Mouse (Mus musculus): ENCODE measurements at regions not wholly inside any gene's neighbourhood (a gene's known extent, or its start where the extent isn't known, plus 50 kb on each side); places are given as distances from the start of the nearest gene placed in this dataset.

GRCm38 (mm10) chr9:87510683-87511082 lies 220.4 kb downstream of the Tbx18 start:
- no peaks in the 10 kb centered on the region for H3K36me3 ChIP-seq (ENCODE audit: control insufficient read depth, insufficient read depth, low read length)
- no peaks in the 10 kb centered on the region for H3K9me3 ChIP-seq (ENCODE audit: control insufficient read depth, low read length)
- no peak overlapping the region for H3K9ac ChIP-seq (ENCODE audit: low read length)
- H3K4me3 ChIP-seq (ENCODE audit: low read length): no peak overlapping the region
- H3K4me1 ChIP-seq (replicated peaks; ENCODE audit: control insufficient read depth, insufficient read depth, low read length): no peaks in the 10 kb centered on the region
- 68% methylated on average over 4 of the region's 4 CpGs for WGBS
- ATAC-seq (ENCODE audit: low read depth): no peak
- H3K4me2 ChIP-seq (ENCODE audit: low read depth, low read length): no peak overlapping the region
- no peaks in the 10 kb centered on the region for H3K27me3 ChIP-seq (ENCODE audit: control insufficient read depth, insufficient read depth, low read depth, low read length)
- no peak overlapping the region for H3K27ac ChIP-seq (ENCODE audit: low read length)

- no peaks in the 10 kb centered on the region for H3K36me3 ChIP-seq (ENCODE audit: control insufficient read depth, insufficient read depth, low read length)
- no peaks in the 10 kb centered on the region for H3K27me3 ChIP-seq (ENCODE audit: control insufficient read depth, insufficient read depth, low read depth, low read length)
- ATAC-seq (ENCODE audit: low read depth): peak; percentile 70; the same call in 1 of the 2 replicates
- H3K4me3 ChIP-seq (ENCODE audit: low read length): no peak overlapping the region
- no peak overlapping the region for H3K4me2 ChIP-seq (ENCODE audit: low read depth, low read length)
- H3K9me3 ChIP-seq (ENCODE audit: control insufficient read depth, low read length): no peaks in the 10 kb centered on the region
- peaks cover 8% of the 10 kb centered on the region; the same call in 1 of the 2 replicates for H3K4me1 ChIP-seq (replicated peaks; ENCODE audit: control insufficient read depth, insufficient read depth, low read length)
- WGBS: 32% methylated on average over 10 of the region's 10 CpGs
- no peak overlapping the region for H3K27ac ChIP-seq (ENCODE audit: low read length)
- no peak overlapping the region for H3K9ac ChIP-seq (ENCODE audit: low read length)
Observed at GRCm38 (mm10) chr9:87504673-87505385, 226.2 kb downstream of the Tbx18 start.

- no peaks in the 10 kb centered on the region for H3K36me3 ChIP-seq (ENCODE audit: control insufficient read depth, insufficient read depth, low read length)
- 66% methylated on average over 3 of the region's 3 CpGs for WGBS
- no peak overlapping the region for H3K27ac ChIP-seq (ENCODE audit: low read length)
- no peaks in the 10 kb centered on the region for H3K9me3 ChIP-seq (ENCODE audit: control insufficient read depth, low read length)
- no peaks in the 10 kb centered on the region for H3K4me1 ChIP-seq (replicated peaks; ENCODE audit: control insufficient read depth, insufficient read depth, low read length)
- H3K4me2 ChIP-seq (ENCODE audit: low read depth, low read length): no peak overlapping the region
- H3K9ac ChIP-seq (ENCODE audit: low read length): no peak overlapping the region
- no peak for ATAC-seq (ENCODE audit: low read depth)
- H3K4me3 ChIP-seq (ENCODE audit: low read length): no peak overlapping the region
- no peaks in the 10 kb centered on the region for H3K27me3 ChIP-seq (ENCODE audit: control insufficient read depth, insufficient read depth, low read depth, low read length)
Observed at GRCm38 (mm10) chr9:87464141-87464540, 208.8 kb upstream of the Cep162 start.

GRCm38 (mm10) chr9:87453261-87453660 lies 197.9 kb upstream of the Cep162 start:
- H3K9me3 ChIP-seq (ENCODE audit: control insufficient read depth, low read length): no peaks in the 10 kb centered on the region
- H3K4me2 ChIP-seq (ENCODE audit: low read depth, low read length): no peak overlapping the region
- H3K36me3 ChIP-seq (ENCODE audit: control insufficient read depth, insufficient read depth, low read length): no peaks in the 10 kb centered on the region
- 71% methylated on average over 2 of the region's 2 CpGs for WGBS
- H3K4me1 ChIP-seq (replicated peaks; ENCODE audit: control insufficient read depth, insufficient read depth, low read length): no peaks in the 10 kb centered on the region
- H3K27me3 ChIP-seq (ENCODE audit: control insufficient read depth, insufficient read depth, low read depth, low read length): no peaks in the 10 kb centered on the region
- ATAC-seq (ENCODE audit: low read depth): no peak
- H3K4me3 ChIP-seq (ENCODE audit: low read length): no peak overlapping the region
- no peak overlapping the region for H3K27ac ChIP-seq (ENCODE audit: low read length)
- H3K9ac ChIP-seq (ENCODE audit: low read length): no peak overlapping the region

GRCm38 (mm10) chr9:87452571-87452970 lies 197.2 kb upstream of the Cep162 start:
- Histone ChIP-seq H3K36me3 (ENCODE audit: control insufficient read depth, insufficient read depth, low read length) (no peaks in the 10 kb centered on the region), H3K27ac (ENCODE audit: low read length) (no peak overlapping the region), H3K4me1 (replicated peaks; ENCODE audit: control insufficient read depth, insufficient read depth, low read length) (no peaks in the 10 kb centered on the region), H3K27me3 (ENCODE audit: control insufficient read depth, insufficient read depth, low read depth, low read length) (no peaks in the 10 kb centered on the region), H3K9me3 (ENCODE audit: control insufficient read depth, low read length) (no peaks in the 10 kb centered on the region), H3K4me3 (ENCODE audit: low read length) (no peak overlapping the region), H3K9ac (ENCODE audit: low read length) (no peak overlapping the region), H3K4me2 (ENCODE audit: low read depth, low read length) (no peak overlapping the region)
- 68% methylated on average over 2 of the region's 2 CpGs for WGBS
- ATAC-seq (ENCODE audit: low read depth): no peak

- Histone ChIP-seq H3K9me3 (ENCODE audit: control insufficient read depth, low read length) (no peaks in the 10 kb centered on the region), H3K27ac (ENCODE audit: low read length) (no peak overlapping the region), H3K27me3 (ENCODE audit: control insufficient read depth, insufficient read depth, low read depth, low read length) (no peaks in the 10 kb centered on the region), H3K4me3 (ENCODE audit: low read length) (no peak overlapping the region), H3K36me3 (ENCODE audit: control insufficient read depth, insufficient read depth, low read length) (no peaks in the 10 kb centered on the region), H3K4me2 (ENCODE audit: low read depth, low read length) (no peak overlapping the region), H3K4me1 (replicated peaks; ENCODE audit: control insufficient read depth, insufficient read depth, low read length) (no peaks in the 10 kb centered on the region), H3K9ac (ENCODE audit: low read length) (no peak overlapping the region)
- 26% methylated on average over 10 of the region's 10 CpGs for WGBS
- no peak for ATAC-seq (ENCODE audit: low read depth)
Observed at GRCm38 (mm10) chr9:87443467-87444235, 188.3 kb upstream of the Cep162 start.

- no peaks in the 10 kb centered on the region for H3K9me3 ChIP-seq (ENCODE audit: control insufficient read depth, low read length)
- no peaks in the 10 kb centered on the region for H3K36me3 ChIP-seq (ENCODE audit: control insufficient read depth, insufficient read depth, low read length)
- WGBS: 57% methylated on average over 8 of the region's 8 CpGs
- H3K27me3 ChIP-seq (ENCODE audit: control insufficient read depth, insufficient read depth, low read depth, low read length): no peaks in the 10 kb centered on the region
- no peak overlapping the region for H3K4me2 ChIP-seq (ENCODE audit: low read depth, low read length)
- H3K4me1 ChIP-seq (replicated peaks; ENCODE audit: control insufficient read depth, insufficient read depth, low read length): no peaks in the 10 kb centered on the region
- no peak overlapping the region for H3K27ac ChIP-seq (ENCODE audit: low read length)
- H3K4me3 ChIP-seq (ENCODE audit: low read length): no peak overlapping the region
- H3K9ac ChIP-seq (ENCODE audit: low read length): no peak overlapping the region
- ATAC-seq (ENCODE audit: low read depth): no peak
Observed at GRCm38 (mm10) chr9:87432072-87432471, 176.7 kb upstream of the Cep162 start.

GRCm38 (mm10) chr9:87431523-87431922 lies 176.2 kb upstream of the Cep162 start:
- 42% methylated on average over 7 of the region's 7 CpGs for WGBS
- no peak overlapping the region for H3K4me2 ChIP-seq (ENCODE audit: low read depth, low read length)
- H3K36me3 ChIP-seq (ENCODE audit: control insufficient read depth, insufficient read depth, low read length): no peaks in the 10 kb centered on the region
- no peaks in the 10 kb centered on the region for H3K9me3 ChIP-seq (ENCODE audit: control insufficient read depth, low read length)
- no peak overlapping the region for H3K27ac ChIP-seq (ENCODE audit: low read length)
- H3K27me3 ChIP-seq (ENCODE audit: control insufficient read depth, insufficient read depth, low read depth, low read length): no peaks in the 10 kb centered on the region
- H3K9ac ChIP-seq (ENCODE audit: low read length): no peak overlapping the region
- no peaks in the 10 kb centered on the region for H3K4me1 ChIP-seq (replicated peaks; ENCODE audit: control insufficient read depth, insufficient read depth, low read length)
- H3K4me3 ChIP-seq (ENCODE audit: low read length): no peak overlapping the region
- ATAC-seq (ENCODE audit: low read depth): no peak

- Histone ChIP-seq H3K9me3 (ENCODE audit: control insufficient read depth, low read length) (no peaks in the 10 kb centered on the region), H3K27me3 (ENCODE audit: control insufficient read depth, insufficient read depth, low read depth, low read length) (peaks cover 14% of the 10 kb centered on the region), H3K27ac (ENCODE audit: low read length) (no peak overlapping the region), H3K4me1 (replicated peaks; ENCODE audit: control insufficient read depth, insufficient read depth, low read length) (no peaks in the 10 kb centered on the region), H3K36me3 (ENCODE audit: control insufficient read depth, insufficient read depth, low read length) (no peaks in the 10 kb centered on the region), H3K4me2 (ENCODE audit: low read depth, low read length) (no peak overlapping the region), H3K4me3 (ENCODE audit: low read length) (no peak overlapping the region), H3K9ac (ENCODE audit: low read length) (no peak overlapping the region)
- WGBS: 43% methylated on average over 4 of the region's 4 CpGs
- no peak for ATAC-seq (ENCODE audit: low read depth)
Observed at GRCm38 (mm10) chr9:87425201-87425600, 169.9 kb upstream of the Cep162 start.
